Mouse (Mus musculus): Measurements from ENCODE around the gene Gm37240.

DNA sequence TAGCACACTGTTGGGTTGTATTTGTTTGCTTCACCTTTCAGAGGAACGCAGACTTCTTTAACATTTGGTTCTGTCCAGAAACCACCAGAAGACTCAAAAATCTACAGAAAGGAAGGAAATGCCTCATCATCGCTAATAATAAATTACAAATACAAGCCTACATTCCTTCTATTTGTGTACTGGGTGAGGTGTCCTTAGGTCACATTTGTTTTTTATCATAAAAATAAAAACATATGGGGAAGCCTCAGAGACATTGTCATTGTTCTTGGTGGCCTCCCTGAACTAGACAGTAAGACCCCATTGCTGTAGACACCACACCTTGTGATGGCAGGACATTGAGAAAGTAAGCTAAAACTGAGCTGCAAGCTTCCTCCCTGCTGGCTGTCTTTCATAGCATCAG is 70.1 kb downstream of the Gm37240 start, which contains the start of gene Fam160a1:
- no peak for TF ChIP-seq POLR2A (IDR thresholded peaks at IDR 0.05; ENCODE audit: borderline replicate concordance, insufficient read depth, low read length)
- no peak for TF ChIP-seq CTCF (IDR thresholded peaks at IDR 0.05; ENCODE audit: borderline replicate concordance, insufficient read depth, low read depth, low read length)
